In genomic region chr7:138734254-138734653, GRCm38 (mm10) we compare ENCODE assay signal across 9 mouse cellular contexts.
A peak's percentile ranks its signal among the peaks of the same experiment; 100 is the strongest.
DNase-seq lines count a peak whose midpoint lies in the region; ATAC-seq and TF ChIP-seq lines count a peak whose summit lies in the region.
"Had no signal": no experiment of that assay in that cellular context is flagged by ENCODE, and none has a peak within 500 bp of the region (broad histone marks: within the 10 kb centered on the region; RNA-seq: fewer than 3 reads in every experiment).

No protein-coding gene starts in this region.

- no peaks in the 10 kb centered on the region for H3K36me3 ChIP-seq in liver, adult 2 months (ENCODE audit: control insufficient read depth, insufficient read depth, low read length)
- H3K36me3 ChIP-seq in liver, embryonic 11.5 days (ENCODE audit: control insufficient read depth, insufficient read depth, low read length) = no peaks in the 10 kb centered on the region
- H3K36me3 ChIP-seq in embryonic facial prominence, embryonic 11.5 days (replicated peaks; ENCODE audit: control insufficient read depth, insufficient read depth, low read depth, low read length) = no peaks in the 10 kb centered on the region
- H3K36me3 ChIP-seq: lung, embryonic 15.5 days had no signal

- 37% methylated on average over 4 of the region's 4 CpGs for WGBS in liver, adult 2 months
- WGBS in liver, embryonic 11.5 days = 30% methylated on average over 4 of the region's 4 CpGs
- 28% methylated on average over 4 of the region's 4 CpGs for WGBS in embryonic facial prominence, embryonic 11.5 days

- no peak overlapping the region for H3K9ac ChIP-seq in liver, adult 2 months (ENCODE audit: low read depth, low read length)
- no peak overlapping the region for H3K9ac ChIP-seq in liver, embryonic 11.5 days (ENCODE audit: low read depth, low read length)
- no peak overlapping the region for H3K9ac ChIP-seq in embryonic facial prominence, embryonic 11.5 days (replicated peaks; ENCODE audit: low read length)
- H3K9ac ChIP-seq: lung, embryonic 15.5 days had no signal

- H3K27ac ChIP-seq in liver, adult 2 months (replicated peaks; ENCODE audit: insufficient read depth, low read depth, low read length) = no peak overlapping the region
- H3K27ac ChIP-seq in liver, embryonic 11.5 days (ENCODE audit: low read depth, low read length) = no peak overlapping the region
- H3K27ac ChIP-seq in embryonic facial prominence, embryonic 11.5 days (replicated peaks; ENCODE audit: low read depth, low read length) = no peak overlapping the region
- H3K27ac ChIP-seq: lung, embryonic 15.5 days had no signal

- TF ChIP-seq POLR2A in liver, adult 2 months (IDR thresholded peaks at IDR 0.05; ENCODE audit: extremely low read depth, insufficient read depth, low read length) = no peak

- no peaks in the 10 kb centered on the region for H3K79me2 ChIP-seq in liver, adult 2 months (ENCODE audit: control insufficient read depth, insufficient read depth, low read length)

- peak; percentile 8 for DNase-seq in cerebellum, adult 9-10 months
- no peak for DNase-seq in cerebellum, adult 9-11 months
- DNase-seq in liver, adult 2 months (ENCODE audit: extremely low read depth, low read depth, low spot score) = peak; percentile 22
- no peak for DNase-seq in liver, embryonic 11.5 days (ENCODE audit: low spot score)
- peak; percentile 10 to 73 for DNase-seq in adrenal gland, adult (ENCODE audit: inconsistent age in 2 of 2, low spot score in 1 of 2)
- DNase-seq in embryonic facial prominence, embryonic 11.5 days (ENCODE audit: low spot score) = peak; percentile 67
- DNase-seq in left cerebral cortex, postnatal 25 days (ENCODE audit: low spot score in 2 of 2) = peak; percentile 30 to 49
- DNase-seq in right cerebral cortex, postnatal 14 days = peak; percentile 57

- intact Hi-C loops in left cerebral cortex, postnatal 25 days (cut with DNase I) = loop anchor here (1.0 kb wide), 1 partner anchor 93 kb away; no protein-coding TSS in a partner anchor

- ATAC-seq in liver, embryonic 11.5 days (replicated peaks; ENCODE audit: low FRiP score) = no peak
- ATAC-seq in embryonic facial prominence, embryonic 11.5 days (replicated peaks; ENCODE audit: insufficient number of reproducible peaks, low FRiP score, low TSS enrichment, low read depth) = no peak

- H3K9me3 ChIP-seq in liver, embryonic 11.5 days (ENCODE audit: control insufficient read depth, low read length) = no peaks in the 10 kb centered on the region
- no peaks in the 10 kb centered on the region for H3K9me3 ChIP-seq in embryonic facial prominence, embryonic 11.5 days (replicated peaks; ENCODE audit: control insufficient read depth, low read length)
- H3K9me3 ChIP-seq: lung, embryonic 15.5 days had no signal

- H3K27me3 ChIP-seq in liver, adult 2 months (ENCODE audit: control insufficient read depth, insufficient read depth, low read length) = no peaks in the 10 kb centered on the region
- no peaks in the 10 kb centered on the region for H3K27me3 ChIP-seq in liver, embryonic 11.5 days (replicated peaks; ENCODE audit: control insufficient read depth, insufficient read depth, low read length)
- no peaks in the 10 kb centered on the region for H3K27me3 ChIP-seq in embryonic facial prominence, embryonic 11.5 days (ENCODE audit: control insufficient read depth, insufficient read depth, low read length)
- H3K27me3 ChIP-seq: lung, embryonic 15.5 days had no signal

- peak; percentile 73 for TF ChIP-seq CTCF in liver, adult 2 months (IDR thresholded peaks at IDR 0.05; ENCODE audit: low read depth, low read length)

- H3K4me2 ChIP-seq in liver, embryonic 11.5 days = no peak overlapping the region
- no peak overlapping the region for H3K4me2 ChIP-seq in embryonic facial prominence, embryonic 11.5 days (ENCODE audit: low read depth, low read length)
- H3K4me2 ChIP-seq: lung, embryonic 15.5 days had no signal

- no peaks in the 10 kb centered on the region for H3K4me1 ChIP-seq in liver, adult 2 months (ENCODE audit: control insufficient read depth, insufficient read depth, low read length)
- H3K4me1 ChIP-seq in liver, embryonic 11.5 days (replicated peaks; ENCODE audit: control insufficient read depth, insufficient read depth, low read length) = no peaks in the 10 kb centered on the region
- H3K4me1 ChIP-seq in embryonic facial prominence, embryonic 11.5 days (ENCODE audit: control insufficient read depth, insufficient read depth, low read length) = no peaks in the 10 kb centered on the region
- H3K4me1 ChIP-seq: lung, embryonic 15.5 days had no signal

- H3K4me3 ChIP-seq in liver, adult 2 months (ENCODE audit: insufficient read depth, low read depth, low read length) = no peak overlapping the region
- H3K4me3 ChIP-seq in liver, embryonic 11.5 days (ENCODE audit: low read depth, low read length) = no peak overlapping the region
- no peak overlapping the region for H3K4me3 ChIP-seq in embryonic facial prominence, embryonic 11.5 days (ENCODE audit: low read depth, low read length)
- H3K4me3 ChIP-seq: lung, embryonic 15.5 days had no signal

Comparison
In these comparisons a context has a peak if more than half of its experiments do, and no peak if none do; other contexts are left out.
1. DNase-seq: peak in cerebellum, adult 9-10 months (single experiment), liver, adult 2 months (single experiment), adrenal gland, adult (2 of 2), embryonic facial prominence, embryonic 11.5 days (single experiment), left cerebral cortex, postnatal 25 days (2 of 2) and right cerebral cortex, postnatal 14 days (single experiment); none in cerebellum, adult 9-11 months (single experiment) and liver, embryonic 11.5 days (single experiment).